Mouse (Mus musculus): ENCODE data around the gene Rpl3l. TPM values are rescaled to one million over a fixed set of nuclear protein-coding genes. Genes with fewer than 3 reads are reported as not detected.
"Not testable (repeated sequence)": the region's sequence is repeated elsewhere in the genome, so short reads cannot be mapped to it uniquely, and the experiment has no call there.

Rpl3l gene
- polyA plus RNA-seq, 1 experiment: 0.56 TPM

GRCm38 (mm10) chr17:24718938-24719337 is 8.7 kb upstream of the Rpl3l start:
- not testable (repeated sequence) for DNase-seq (ENCODE audit: extremely low spot score in 1 of 2, low spot score in 1 of 2)

- peak; percentile 98 to 99 for DNase-seq (ENCODE audit: extremely low spot score in 1 of 2, low spot score in 1 of 2)
These were observed 8.0 kb upstream of the Rpl3l start for GRCm38 (mm10) chr17:24719494-24720222.

GRCm38 (mm10) chr17:24720616-24721015 is 7.0 kb upstream of the Rpl3l start:
- not testable (repeated sequence) for DNase-seq (ENCODE audit: extremely low spot score in 1 of 2, low spot score in 1 of 2)

- not testable (repeated sequence) for DNase-seq (ENCODE audit: extremely low spot score in 1 of 2, low spot score in 1 of 2)
These were observed 6.2 kb upstream of the Rpl3l start for GRCm38 (mm10) chr17:24721383-24721955.

- DNase-seq (ENCODE audit: extremely low spot score in 1 of 2, low spot score in 1 of 2): no peak
These were observed 5.2 kb upstream of the Rpl3l start for GRCm38 (mm10) chr17:24722220-24722924.

- DNase-seq (ENCODE audit: extremely low spot score in 1 of 2, low spot score in 1 of 2): no peak
These were observed 4.3 kb upstream of the Rpl3l start for GRCm38 (mm10) chr17:24723122-24723880.

GRCm38 (mm10) chr17:24723881-24724180 is 3.8 kb upstream of the Rpl3l start:
- DNase-seq (ENCODE audit: extremely low spot score in 1 of 2, low spot score in 1 of 2): peak in 1 of 2 experiments; percentile 23

- peak; percentile 83 to 99 for DNase-seq (ENCODE audit: extremely low spot score in 1 of 2, low spot score in 1 of 2)
These were observed 3.4 kb upstream of the Rpl3l start, which contains the start of gene Ndufb10 for GRCm38 (mm10) chr17:24724184-24724583. Gene Ndufb10, minus strand, starts transcription at chr17:24724478.

- DNase-seq (ENCODE audit: extremely low spot score in 1 of 2, low spot score in 1 of 2): no peak
These were observed 1.8 kb upstream of the Rpl3l start for GRCm38 (mm10) chr17:24725637-24726390.

- no peak for DNase-seq (ENCODE audit: extremely low spot score in 1 of 2, low spot score in 1 of 2)
These were observed 564 bp downstream of the Rpl3l start for GRCm38 (mm10) chr17:24728184-24728583.

GRCm38 (mm10) chr17:24729067-24729466 is 1.4 kb downstream of the Rpl3l start:
- no peak for DNase-seq (ENCODE audit: extremely low spot score in 1 of 2, low spot score in 1 of 2)

GRCm38 (mm10) chr17:24730787-24731186 is 3.2 kb downstream of the Rpl3l start:
- no peak for DNase-seq (ENCODE audit: extremely low spot score in 1 of 2, low spot score in 1 of 2)

GRCm38 (mm10) chr17:24732233-24732935 is 4.8 kb downstream of the Rpl3l start:
- DNase-seq (ENCODE audit: extremely low spot score in 1 of 2, low spot score in 1 of 2): no peak

- no peak for DNase-seq (ENCODE audit: extremely low spot score in 1 of 2, low spot score in 1 of 2)
These were observed 5.9 kb downstream of the Rpl3l start for GRCm38 (mm10) chr17:24733434-24734050.

GRCm38 (mm10) chr17:24734513-24734912 is 6.9 kb downstream of the Rpl3l start:
- no peak for DNase-seq (ENCODE audit: extremely low spot score in 1 of 2, low spot score in 1 of 2)

- no peak for DNase-seq (ENCODE audit: extremely low spot score in 1 of 2, low spot score in 1 of 2)
These were observed 7.8 kb downstream of the Rpl3l start for GRCm38 (mm10) chr17:24735446-24735845.

- peak; percentile 91 to 95 for DNase-seq (ENCODE audit: extremely low spot score in 1 of 2, low spot score in 1 of 2)
These were observed 8.9 kb downstream of the Rpl3l start, which contains the start of gene Msrb1 for GRCm38 (mm10) chr17:24736330-24737051. Gene Msrb1, plus strand, starts transcription at chr17:24736642.

GRCm38 (mm10) chr17:24737135-24737810 is 9.7 kb downstream of the Rpl3l start:
- DNase-seq (ENCODE audit: extremely low spot score in 1 of 2, low spot score in 1 of 2): no peak

Measured in frontal cortex, adult 2 months (tissue).